Mouse (Mus musculus): ENCODE data around the gene Snx30.

The Snx30 gene

GRCm38 (mm10) chr4:59914608-59915403 lies 109.2 kb downstream of the Snx30 start, which contains the start of gene Slc46a2:
TSS of gene Slc46a2 (minus strand) at chr4:59915056.
- DNase-seq: peak; percentile 39 to 47

GRCm38 (mm10) chr4:59917966-59918365 lies 112.3 kb downstream of the Snx30 start:
- no peak for DNase-seq

GRCm38 (mm10) chr4:59925082-59925481 lies 119.4 kb downstream of the Snx30 start:
- DNase-seq: no peak

DNA sequence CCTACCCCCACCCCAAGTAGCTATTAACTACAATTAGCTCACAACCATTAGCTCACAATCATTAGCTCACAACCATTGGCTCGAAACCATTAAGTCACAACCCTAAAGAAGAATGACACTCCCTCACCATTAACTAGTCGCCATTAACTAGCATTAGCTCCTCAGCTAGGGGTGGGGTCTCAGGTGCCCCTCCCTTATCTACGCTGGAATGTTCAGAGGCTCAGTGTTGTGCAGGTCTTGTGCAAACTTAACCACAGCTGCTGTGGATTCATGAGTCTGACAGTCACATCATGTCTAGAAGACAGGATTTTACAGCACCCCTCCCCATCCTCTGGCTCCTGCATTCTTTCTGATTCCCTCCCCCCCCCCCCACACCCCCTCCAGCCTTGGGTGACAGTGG lies 122.0 kb downstream of the Snx30 start:
- no peak for DNase-seq

- peak; percentile 68 for DNase-seq
Observed at GRCm38 (mm10) chr4:59928347-59928746, 122.7 kb downstream of the Snx30 start.

GRCm38 (mm10) chr4:59932505-59933281 lies 127.1 kb downstream of the Snx30 start:
- DNase-seq: peak in 1 of 2 experiments; percentile 31

GRCm38 (mm10) chr4:59937543-59937942 lies 131.9 kb downstream of the Snx30 start:
- DNase-seq: no peak

All from cerebellum, postnatal 36 days (tissue).